Mouse (Mus musculus) heart, embryonic 15.5 days (tissue): ENCODE measurements around the gene Stub1. TPM values are rescaled to one million over a fixed set of nuclear protein-coding genes. Genes with fewer than 3 reads are reported as not detected.
A peak's percentile ranks its signal among the peaks of the same experiment; 100 is the strongest.
"Not testable (repeated sequence)": the region's sequence is repeated elsewhere in the genome, so short reads cannot be mapped to it uniquely, and the experiment has no call there.

Experiments used
- ATAC-seq: fragments of 200-750 bp; cut with Nextera tagmentation; replicated peaks from 2 replicates; pipeline ENCODE4 v1.8.0; 2017; ENCODE audit warnings: low read depth, moderate TSS enrichment; ENCODE audit not compliant: insufficient number of reproducible peaks, insufficient read depth, low FRiP score
- H3K27ac ChIP-seq: fragments of 300-500 bp; sonication (generic); 2 replicates; pipeline ENCODE4 v1.5.1; 2015; ENCODE audit warnings: mild to moderate bottlenecking, inconsistent platforms
- H3K27me3 ChIP-seq: fragments of 300-500 bp; sonication (generic); 2 replicates; pipeline ENCODE4 v1.6.1; 2015; ENCODE audit warnings: inconsistent platforms
- H3K36me3 ChIP-seq: fragments of 300-500 bp; sonication (generic); 2 replicates; pipeline ENCODE4 v1.6.1; 2015; ENCODE audit warnings: mild to moderate bottlenecking, inconsistent platforms
- H3K4me1 ChIP-seq: fragments of 300-500 bp; sonication (generic); replicated peaks from 2 replicates; pipeline ENCODE4 v1.6.1; 2015; ENCODE audit warnings: inconsistent platforms
- H3K4me2 ChIP-seq: fragments of 300-500 bp; sonication (generic); 2 replicates; pipeline ENCODE4 v1.6.1; 2015; ENCODE audit warnings: inconsistent platforms, mild to moderate bottlenecking, moderate library complexity
- H3K4me3 ChIP-seq: fragments of 300-500 bp; sonication (generic); 2 replicates; pipeline ENCODE4 v1.5.1; 2015; ENCODE audit warnings: mild to moderate bottlenecking, inconsistent platforms
- H3K9ac ChIP-seq: fragments of 300-500 bp; sonication (generic); 2 replicates; pipeline ENCODE4 v1.6.1; 2015; ENCODE audit warnings: mild to moderate bottlenecking, inconsistent platforms
- H3K9me3 ChIP-seq: fragments of 300-500 bp; sonication (generic); replicated peaks from 2 replicates; pipeline ENCODE4 v1.6.1; 2016; ENCODE audit warnings: inconsistent platforms
- WGBS: fragments of 180-500 bp; shearing (Covaris S2); methylation state at CpG from one replicate; pipeline ENCODE4 v1.1.7; 2015; ENCODE audit warnings: mixed read lengths; 5-methylcytosine and 5-hydroxymethylcytosine counted together
- polyA plus RNA-seq: library from polyadenylated mRNA; unstranded; fragments of >200 nt; fragmentation: Nextera tagmentation; extraction: Ambion mirVana; gene quantifications from 2 replicates; pipeline ENCODE4 v1.2.1, GENCODE M21; 2015

Gene Stub1
- polyA plus RNA-seq, 1 experiment from 2014 or later = 251 TPM

DNA sequence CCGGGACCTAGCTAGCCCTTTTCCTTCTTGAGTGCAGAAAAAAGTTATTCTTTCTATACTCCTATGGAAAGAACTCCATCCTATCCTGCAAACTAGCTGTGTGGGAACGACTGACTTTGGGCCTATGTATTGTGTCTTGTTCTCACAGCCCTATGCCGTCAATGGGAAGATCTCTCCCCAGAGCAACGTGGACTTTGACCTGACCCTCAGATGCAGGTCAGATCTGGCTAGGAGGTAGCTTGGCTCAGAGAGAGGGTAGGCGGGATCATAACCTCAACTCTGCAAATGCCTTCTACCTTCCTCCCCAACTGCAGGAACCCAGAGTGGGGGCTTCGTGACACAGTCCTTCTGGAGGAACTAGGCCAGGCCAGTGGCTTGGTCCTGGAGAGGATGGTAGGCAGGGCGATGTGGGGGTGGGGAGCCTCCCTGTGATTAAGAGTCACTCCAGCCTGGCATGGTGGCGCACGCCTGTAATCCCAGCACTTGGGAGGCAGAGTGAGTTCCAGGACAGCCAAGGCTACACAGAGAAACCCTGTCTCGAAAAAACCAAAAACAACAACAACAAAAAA, 43.2 kb upstream of the Stub1 start:
- Histone ChIP-seq H3K9me3 (no peaks in the 10 kb centered on the region), H3K4me1 (peaks cover 26% of the 10 kb centered on the region), H3K27ac (no peak overlapping the region), H3K9ac (peak overlapping the region; percentile 81; the same call in 1 of the 2 replicates), H3K4me2 (peak overlapping the region; percentile 92), H3K36me3 (no peaks in the 10 kb centered on the region), H3K4me3 (peak overlapping the region; percentile 94), H3K27me3 (no peaks in the 10 kb centered on the region)
- WGBS = 76% methylated on average over 10 of the region's 10 CpGs
- no peak for ATAC-seq

DNA sequence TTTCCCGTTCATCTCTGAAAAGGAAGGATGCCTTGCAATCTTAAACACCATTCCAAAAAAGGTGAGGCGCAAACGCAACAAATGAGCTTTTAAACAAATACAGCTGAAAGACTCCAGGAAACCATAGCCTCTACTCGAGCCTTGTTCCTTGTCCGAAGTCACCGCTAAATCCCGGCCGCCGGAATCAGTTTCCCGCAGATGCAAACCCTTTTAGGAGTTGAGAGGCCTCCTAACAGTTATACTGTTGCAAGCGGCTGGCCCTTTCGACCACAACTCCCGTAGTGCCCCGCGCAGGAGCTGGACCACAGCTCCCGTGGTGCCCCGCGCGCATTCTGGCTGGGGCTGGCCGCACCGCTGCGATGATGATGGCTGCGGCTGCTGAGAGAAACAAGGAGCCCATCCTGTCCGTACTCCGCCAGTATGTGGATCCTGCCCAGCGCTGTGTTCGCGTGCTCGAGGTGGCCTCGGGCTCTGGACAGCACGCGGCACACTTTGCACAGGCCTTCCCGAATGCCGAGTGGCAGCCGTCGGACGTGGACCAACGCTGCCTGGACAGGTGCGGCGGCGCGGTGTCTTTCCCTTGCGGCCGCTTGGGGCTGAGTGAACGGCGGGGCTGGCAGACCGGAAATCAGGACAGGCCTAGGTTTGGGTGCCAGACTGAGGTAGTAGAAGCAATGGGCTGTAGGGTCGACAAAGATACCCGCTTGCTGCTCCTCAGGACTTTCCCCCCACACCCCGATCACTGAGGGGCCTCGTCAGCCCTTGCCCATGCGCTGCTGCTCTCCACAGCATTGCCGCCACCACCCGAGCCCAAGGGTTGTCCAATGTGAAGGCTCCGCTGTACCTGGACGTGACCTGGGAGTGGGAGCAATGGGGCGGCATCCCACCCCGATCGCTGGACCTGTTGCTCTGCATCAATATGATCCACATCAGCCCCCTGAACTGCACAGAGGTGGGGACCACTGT, 42.2 kb upstream of the Stub1 start:
- H3K27me3 ChIP-seq = no peaks in the 10 kb centered on the region
- H3K27ac ChIP-seq = peak overlapping the region; percentile 96
- H3K4me1 ChIP-seq = peaks cover 26% of the 10 kb centered on the region
- H3K4me3 ChIP-seq = peak overlapping the region; percentile 94
- H3K9ac ChIP-seq = peak overlapping the region; percentile 81
- H3K4me2 ChIP-seq = peak overlapping the region; percentile 92
- peak; percentile 89 for ATAC-seq
- H3K36me3 ChIP-seq = no peaks in the 10 kb centered on the region
- 2% methylated on average over 59 of the region's 59 CpGs for WGBS
- H3K9me3 ChIP-seq = no peaks in the 10 kb centered on the region

DNA sequence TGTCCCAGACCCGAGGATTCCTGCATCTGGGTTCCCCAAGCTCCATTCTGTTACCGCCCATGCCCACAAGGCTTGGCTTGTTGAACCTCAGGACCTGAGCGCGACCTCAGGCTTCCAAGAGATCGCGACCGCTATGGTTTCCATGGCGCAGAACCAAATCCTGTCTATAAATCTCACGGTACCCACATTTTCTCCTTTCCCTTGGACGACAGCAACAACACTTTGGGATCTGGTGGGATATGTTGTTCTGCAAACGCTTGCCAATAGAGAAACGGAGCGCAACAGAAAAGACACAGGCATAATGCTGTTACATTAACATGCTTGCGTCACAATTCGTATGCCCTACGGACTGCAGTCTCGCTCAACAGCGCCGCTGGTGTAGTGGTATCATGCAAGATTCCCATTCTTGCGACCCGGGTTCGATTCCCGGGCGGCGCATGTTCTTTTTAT, 41.5 kb upstream of the Stub1 start, which contains the start of gene Mettl26:
Mettl26 (plus strand) TSS at position 354 of the 450 bp plus-strand sequence.
- H3K9me3 ChIP-seq = no peaks in the 10 kb centered on the region
- no peaks in the 10 kb centered on the region for H3K27me3 ChIP-seq
- H3K4me3 ChIP-seq = peak within 1 kb of the TSS; percentile 94
- ATAC-seq = peak; percentile 65
- peak within 1 kb of the TSS; percentile 81 for H3K9ac ChIP-seq
- WGBS = under 1% methylated on average over 25 of the region's 25 CpGs
- peak within 1 kb of the TSS; percentile 92 for H3K4me2 ChIP-seq
- H3K27ac ChIP-seq = peak within 1 kb of the TSS; percentile 96
- H3K4me1 ChIP-seq = peaks cover 26% of the 10 kb centered on the region
- no peaks in the 10 kb centered on the region for H3K36me3 ChIP-seq

DNA sequence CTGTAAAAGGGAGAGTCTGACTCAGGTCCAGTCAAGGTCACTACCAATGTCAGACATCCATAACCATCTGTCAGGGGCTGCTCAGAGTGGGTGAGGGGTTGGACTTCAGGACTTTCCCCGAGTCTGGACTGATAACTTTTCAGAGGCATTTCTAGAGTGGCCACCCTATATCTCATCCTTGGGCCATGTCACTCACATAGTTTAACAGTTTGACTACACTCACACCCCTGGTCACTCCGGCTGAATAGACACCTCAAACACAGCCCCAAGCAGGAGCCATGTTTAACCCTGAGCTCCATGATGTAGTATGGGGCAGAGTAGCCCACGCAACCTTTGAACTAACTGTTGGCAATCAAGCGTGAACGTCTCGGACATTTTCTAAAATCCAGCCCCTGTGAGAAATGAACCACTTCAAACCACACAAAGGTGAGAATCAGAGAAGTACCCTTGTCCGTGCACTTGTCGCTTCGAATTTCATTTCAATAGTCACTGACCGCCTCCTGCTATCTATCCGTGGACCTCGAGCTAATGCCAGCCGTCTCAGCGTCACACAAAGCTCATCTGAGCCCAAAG, 41.0 kb upstream of the Stub1 start:
- no peaks in the 10 kb centered on the region for H3K36me3 ChIP-seq
- peaks cover 26% of the 10 kb centered on the region for H3K4me1 ChIP-seq
- ATAC-seq = no peak
- H3K27me3 ChIP-seq = no peaks in the 10 kb centered on the region
- H3K9ac ChIP-seq = peak overlapping the region; percentile 54
- peak overlapping the region; percentile 94 for H3K4me3 ChIP-seq
- no peaks in the 10 kb centered on the region for H3K9me3 ChIP-seq
- H3K27ac ChIP-seq = peak overlapping the region; percentile 96
- H3K4me2 ChIP-seq = peak overlapping the region; percentile 92
- WGBS = 10% methylated on average over 14 of the region's 14 CpGs

DNA sequence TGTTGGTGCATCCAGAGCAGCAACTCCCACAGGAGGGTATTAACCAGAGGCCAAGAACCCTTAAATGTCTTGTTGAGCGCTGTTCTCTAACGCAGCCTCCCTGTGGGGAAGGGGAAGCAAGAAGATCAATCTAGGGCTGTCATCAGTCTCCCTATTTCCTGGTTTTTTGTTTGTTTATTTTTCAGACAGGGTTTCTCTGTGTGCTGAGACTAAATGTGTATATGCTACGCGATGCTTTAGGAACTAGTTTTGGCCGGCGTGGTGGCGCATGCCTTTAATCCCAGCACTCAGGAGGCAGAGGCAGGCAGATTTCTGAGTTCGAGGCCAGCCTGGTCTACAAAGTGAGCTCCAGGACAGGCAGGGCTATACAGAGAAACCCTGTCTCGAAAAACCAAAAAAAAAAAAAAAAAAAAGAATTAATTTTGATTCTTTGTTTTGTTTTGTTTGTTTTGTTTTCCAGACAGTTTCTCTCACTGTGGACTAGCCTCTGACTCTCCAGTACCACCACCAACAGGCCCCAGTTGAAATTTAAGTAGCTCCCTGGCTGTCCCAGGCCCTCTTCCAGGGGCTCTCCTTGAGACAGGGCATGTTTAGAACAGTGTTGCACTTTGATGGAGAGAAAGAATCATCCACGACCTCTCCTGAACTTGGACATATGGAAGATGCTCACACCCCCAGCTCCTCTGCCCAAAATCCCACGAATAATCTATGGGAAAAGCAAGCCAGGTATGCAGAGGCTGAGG, 40.4 kb upstream of the Stub1 start:
- Histone ChIP-seq H3K27ac (peak overlapping the region; percentile 96; the same call in 1 of the 2 replicates), H3K4me1 (peaks cover 29% of the 10 kb centered on the region), H3K27me3 (no peaks in the 10 kb centered on the region), H3K4me3 (peak overlapping the region; percentile 94), H3K9ac (no peak overlapping the region), H3K36me3 (no peaks in the 10 kb centered on the region), H3K9me3 (no peaks in the 10 kb centered on the region), H3K4me2 (peak overlapping the region; percentile 92)
- no peak for ATAC-seq
- 74% methylated on average over 11 of the region's 11 CpGs for WGBS

DNA sequence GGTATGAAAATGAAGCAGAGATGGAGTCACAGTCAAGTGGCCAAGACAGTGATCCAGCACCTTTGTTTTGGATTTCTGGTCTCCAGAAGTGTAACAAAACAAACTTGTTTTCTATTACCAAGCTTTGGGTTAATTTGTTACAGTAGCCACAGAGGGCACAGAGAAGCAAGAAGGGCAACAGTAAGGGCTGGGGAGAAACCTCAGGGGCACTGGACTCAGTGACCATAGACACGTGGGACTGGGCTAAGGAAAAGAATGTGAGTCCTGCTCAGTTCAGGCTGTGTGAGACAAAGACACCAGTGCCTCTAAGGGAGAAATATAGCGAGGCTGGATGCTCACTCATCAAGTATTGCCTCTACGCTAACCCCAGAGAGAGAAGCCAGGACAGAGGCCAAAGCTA, 39.5 kb upstream of the Stub1 start:
- Histone ChIP-seq H3K36me3 (no peaks in the 10 kb centered on the region), H3K4me2 (no peak overlapping the region), H3K9ac (no peak overlapping the region), H3K4me3 (no peak overlapping the region), H3K9me3 (no peaks in the 10 kb centered on the region), H3K4me1 (peaks cover 34% of the 10 kb centered on the region), H3K27me3 (no peaks in the 10 kb centered on the region), H3K27ac (no peak overlapping the region)
- no peak for ATAC-seq
- 84% methylated on average over 3 of the region's 3 CpGs for WGBS

DNA sequence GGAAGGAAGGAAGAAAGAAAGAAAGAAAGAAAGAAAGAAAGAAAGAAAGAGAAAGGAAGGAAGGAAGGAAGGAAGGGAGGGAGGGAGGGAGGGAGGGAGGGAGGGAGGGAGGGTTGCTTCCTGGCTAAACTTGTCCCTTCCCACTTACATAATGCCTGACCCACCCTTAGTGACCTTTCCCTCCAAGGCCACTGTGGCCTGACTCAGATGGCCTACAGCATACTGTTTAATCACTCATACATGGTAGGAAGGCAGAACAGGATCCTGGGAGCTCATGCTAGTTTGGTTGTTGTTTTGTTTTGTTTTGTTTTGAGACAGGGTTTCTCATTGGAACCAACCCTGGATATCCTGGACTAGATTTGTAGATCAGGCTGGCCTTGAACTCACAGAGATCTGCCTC, 38.4 kb upstream of the Stub1 start:
- not testable (repeated sequence) for H3K4me2 ChIP-seq, ATAC-seq, H3K4me3 ChIP-seq, H3K9ac ChIP-seq, H3K9me3 ChIP-seq, H3K27me3 ChIP-seq, H3K27ac ChIP-seq, H3K36me3 ChIP-seq
- peaks cover 36% of the 10 kb centered on the region for H3K4me1 ChIP-seq

DNA sequence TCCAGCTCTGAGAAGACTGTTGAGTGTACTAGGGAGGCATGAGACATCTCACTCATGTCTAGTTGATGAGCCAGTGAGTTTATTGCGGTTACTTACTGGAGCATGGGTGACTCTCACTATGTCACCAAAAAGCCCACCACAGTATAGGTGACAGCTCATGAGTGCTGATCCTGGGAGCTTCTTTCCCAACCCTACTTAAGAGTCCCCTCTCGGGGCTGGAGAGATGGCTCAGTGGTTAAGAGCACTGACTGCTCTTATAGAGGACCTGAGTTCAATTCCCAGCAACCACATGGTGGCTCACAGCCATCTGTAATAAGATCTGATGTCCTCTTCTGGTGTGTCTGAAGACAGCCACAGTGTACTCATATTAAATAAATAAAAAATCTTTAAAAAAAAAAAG, 36.8 kb upstream of the Stub1 start:
- H3K36me3 ChIP-seq = no peaks in the 10 kb centered on the region
- no peak overlapping the region for H3K27ac ChIP-seq
- H3K4me3 ChIP-seq = no peak overlapping the region
- 87% methylated on average over 2 of the region's 2 CpGs for WGBS
- H3K27me3 ChIP-seq = no peaks in the 10 kb centered on the region
- peaks cover 41% of the 10 kb centered on the region for H3K4me1 ChIP-seq
- no peaks in the 10 kb centered on the region for H3K9me3 ChIP-seq
- H3K9ac ChIP-seq = no peak overlapping the region
- no peak for ATAC-seq
- H3K4me2 ChIP-seq = no peak overlapping the region

DNA sequence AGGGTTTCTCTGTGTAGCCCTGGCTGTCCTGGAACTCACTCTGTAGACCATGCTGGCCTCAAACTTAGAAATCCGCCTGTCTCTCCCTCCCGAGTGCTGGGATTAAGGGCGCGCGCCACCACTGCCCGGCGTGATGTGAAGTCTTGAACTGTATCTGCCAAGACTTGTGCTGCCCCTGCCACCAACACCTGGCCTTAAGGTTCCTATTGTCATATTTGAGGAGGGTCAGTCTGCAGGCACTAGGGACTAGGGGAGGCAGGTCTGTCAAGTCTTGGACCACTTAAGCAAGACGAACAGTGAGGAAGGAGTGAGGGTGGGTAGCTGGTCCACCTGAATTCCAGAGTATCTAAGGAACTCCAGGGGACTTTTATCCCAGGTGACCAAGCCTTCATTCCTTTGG, 36.3 kb upstream of the Stub1 start:
- H3K27me3 ChIP-seq = no peaks in the 10 kb centered on the region
- H3K4me3 ChIP-seq = no peak overlapping the region
- H3K4me2 ChIP-seq = no peak overlapping the region
- ATAC-seq = no peak
- no peak overlapping the region for H3K27ac ChIP-seq
- no peaks in the 10 kb centered on the region for H3K9me3 ChIP-seq
- H3K36me3 ChIP-seq = peaks cover 4% of the 10 kb centered on the region; the same call in 1 of the 2 replicates
- 85% methylated on average over 8 of the region's 8 CpGs for WGBS
- peaks cover 38% of the 10 kb centered on the region for H3K4me1 ChIP-seq
- H3K9ac ChIP-seq = no peak overlapping the region

DNA sequence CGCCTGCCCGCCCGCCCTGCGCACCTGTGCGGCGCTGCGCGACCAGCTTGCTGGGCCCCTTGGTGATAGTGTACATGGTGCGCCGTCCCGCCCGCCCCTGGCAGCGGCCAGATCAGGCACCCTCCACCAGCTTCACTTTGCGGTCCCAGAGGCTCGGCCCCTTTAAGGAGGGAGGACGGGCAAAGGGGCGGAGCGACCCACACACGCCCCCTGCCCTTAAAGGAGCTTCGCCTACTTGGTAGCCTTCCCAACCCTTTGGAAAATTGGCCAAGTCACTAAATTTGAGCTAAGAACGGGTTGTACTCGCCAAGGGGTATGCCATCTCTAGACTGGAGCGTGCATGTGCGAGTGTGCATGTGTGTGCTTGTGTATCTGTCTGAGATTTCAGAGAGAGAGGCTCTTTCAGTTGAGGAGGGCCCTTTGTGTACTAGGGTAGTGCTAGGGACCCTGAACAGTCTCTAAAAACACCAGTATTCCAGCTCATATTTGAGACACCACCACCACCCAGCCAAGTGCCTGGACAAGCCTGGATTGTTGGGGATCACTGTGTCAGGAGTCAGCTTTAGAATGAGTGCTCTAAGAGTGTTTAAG, 35.5 kb upstream of the Stub1 start, which contains the start of gene Mcrip2:
Mcrip2 (minus strand) TSS at position 164 of the 591 bp plus-strand sequence.
- Histone ChIP-seq H3K27ac (peak within 1 kb of the TSS; percentile 98), H3K9me3 (no peaks in the 10 kb centered on the region), H3K27me3 (no peaks in the 10 kb centered on the region), H3K9ac (peak within 1 kb of the TSS; percentile 91), H3K4me2 (peak within 1 kb of the TSS; percentile 96), H3K36me3 (peaks cover 12% of the 10 kb centered on the region; the same call in 1 of the 2 replicates), H3K4me3 (peak within 1 kb of the TSS; percentile 97), H3K4me1 (peaks cover 30% of the 10 kb centered on the region)
- WGBS = under 1% methylated on average over 24 of the region's 24 CpGs
- peak; percentile 84 for ATAC-seq
